Mouse (Mus musculus): Measurements from ENCODE around the gene Wwc1. TPM values are rescaled to one million over a fixed set of nuclear protein-coding genes. Genes with fewer than 3 reads are reported as not detected.

The Wwc1 gene
- polyA plus RNA-seq, 1 experiment from 2014 or later: 4.9 TPM

DNA sequence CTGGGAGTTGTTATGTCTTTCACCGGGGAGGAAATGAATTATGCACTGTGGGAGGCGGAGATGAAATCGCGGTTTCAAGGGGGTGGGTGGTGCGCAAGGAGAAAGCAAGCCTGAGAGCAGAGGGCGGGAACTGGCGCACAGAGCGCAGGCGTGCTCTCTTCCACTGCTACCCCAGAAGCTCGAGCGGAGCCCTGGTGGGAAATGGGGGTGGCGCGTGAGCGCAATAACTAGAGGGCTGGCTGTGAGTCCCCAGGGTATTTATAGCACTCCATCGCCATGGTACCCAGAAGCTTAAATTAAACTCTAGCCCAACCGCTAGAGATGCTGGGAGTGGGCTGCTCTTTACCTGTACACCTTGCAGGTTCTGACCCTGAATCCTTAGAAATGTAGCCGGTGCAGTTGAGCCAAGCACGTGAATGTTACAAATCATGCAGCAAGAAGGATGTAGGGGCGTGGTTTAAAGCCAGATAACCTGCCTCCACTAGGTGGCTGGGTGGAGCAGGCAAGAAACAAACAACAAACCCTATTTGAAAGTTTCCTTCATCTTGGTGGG is 5.6 kb upstream of the Wwc1 start:
- Histone ChIP-seq H3K27me3 (ENCODE audit: poor library complexity, severe bottlenecking) (peaks cover 66% of the 10 kb centered on the region), H3K36me3 (replicated peaks) (no peaks in the 10 kb centered on the region), H3K4me3 (peak overlapping the region; percentile 44), H3K4me1 (peaks cover 20% of the 10 kb centered on the region), H3K27ac (peak overlapping the region; percentile 75), H3K9me3 (no peaks in the 10 kb centered on the region)
- DNase-seq (ENCODE audit: extremely low spot score, low spot score): no peak
- 3% methylated on average over 19 of the region's 19 CpGs for WGBS

DNA sequence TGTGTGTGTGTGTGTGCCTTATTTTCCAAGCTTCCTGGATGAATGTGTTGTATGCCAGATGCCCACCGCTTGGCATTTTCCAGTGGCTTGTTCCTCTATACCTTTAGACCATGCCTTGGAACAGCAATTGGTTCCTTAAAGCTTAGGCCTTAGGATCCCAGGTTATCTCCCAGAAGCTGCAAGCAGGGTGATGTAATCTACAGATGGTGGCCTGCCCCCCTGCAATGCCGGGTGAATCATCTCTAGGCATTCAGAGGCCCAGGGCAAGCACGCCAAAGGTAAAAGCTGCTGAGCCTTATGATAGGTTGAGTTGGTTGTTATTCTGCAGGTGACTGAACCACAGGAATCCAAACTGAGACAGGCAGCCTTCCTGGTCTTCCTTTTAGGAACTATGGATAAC is 2.4 kb upstream of the Wwc1 start:
- Histone ChIP-seq H3K4me1 (peaks cover 51% of the 10 kb centered on the region), H3K36me3 (replicated peaks) (no peaks in the 10 kb centered on the region), H3K9me3 (no peaks in the 10 kb centered on the region), H3K27me3 (ENCODE audit: poor library complexity, severe bottlenecking) (peaks cover 91% of the 10 kb centered on the region), H3K27ac (no peak overlapping the region), H3K4me3 (no peak overlapping the region)
- 86% methylated on average over 3 of the region's 3 CpGs for WGBS
- no peak for DNase-seq (ENCODE audit: extremely low spot score, low spot score)

DNA sequence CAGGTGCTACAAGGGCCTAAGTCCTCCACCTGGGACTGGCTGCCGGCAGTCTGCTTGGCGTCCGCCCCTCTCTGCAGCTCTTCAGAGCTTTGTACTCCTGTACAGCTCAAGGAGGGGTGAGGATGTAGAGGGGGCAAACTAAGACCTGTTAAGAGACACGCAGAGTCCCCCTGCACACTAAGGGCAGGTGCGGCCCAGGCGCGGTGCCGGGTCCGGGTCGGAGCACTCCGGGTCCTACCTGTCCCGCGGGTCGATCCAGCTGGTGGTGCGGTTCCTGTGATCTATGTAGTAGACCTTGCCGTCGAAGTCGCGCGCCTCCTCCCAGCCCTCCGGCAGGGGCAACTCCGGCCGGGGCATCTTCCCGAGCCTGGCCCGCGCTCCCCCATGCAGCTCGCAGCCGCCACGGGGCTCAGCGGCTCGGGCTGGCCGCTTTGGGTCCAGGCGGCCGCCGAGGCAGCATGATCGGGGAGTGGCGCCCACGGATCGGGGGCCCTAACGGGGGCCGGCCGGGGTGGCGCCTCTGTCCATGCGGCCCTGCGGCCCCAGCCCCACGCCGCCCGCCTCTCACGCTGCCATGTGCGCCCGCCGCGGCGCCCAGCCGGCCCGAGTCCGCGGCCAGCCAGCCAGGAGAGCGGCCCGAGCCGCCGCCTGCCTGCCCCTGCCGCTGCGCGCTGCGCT is 455 bp downstream of the Wwc1 start:
- H3K27ac ChIP-seq: peak overlapping the region; percentile 90
- no peaks in the 10 kb centered on the region for H3K36me3 ChIP-seq (replicated peaks)
- peak; percentile 53 for DNase-seq (ENCODE audit: extremely low spot score, low spot score)
- H3K9me3 ChIP-seq: no peaks in the 10 kb centered on the region
- H3K27me3 ChIP-seq (ENCODE audit: poor library complexity, severe bottlenecking): peaks cover 70% of the 10 kb centered on the region
- H3K4me3 ChIP-seq: peak overlapping the region; percentile 84
- WGBS: under 1% methylated on average over 64 of the region's 66 CpGs
- H3K4me1 ChIP-seq: peaks cover 59% of the 10 kb centered on the region

- DNase-seq (ENCODE audit: extremely low spot score, low spot score): no peak
- peak overlapping the region; percentile 90 for H3K27ac ChIP-seq
Observed at GRCm38 (mm10) chr11:35979266-35979732, 1.0 kb downstream of the Wwc1 start.

DNA sequence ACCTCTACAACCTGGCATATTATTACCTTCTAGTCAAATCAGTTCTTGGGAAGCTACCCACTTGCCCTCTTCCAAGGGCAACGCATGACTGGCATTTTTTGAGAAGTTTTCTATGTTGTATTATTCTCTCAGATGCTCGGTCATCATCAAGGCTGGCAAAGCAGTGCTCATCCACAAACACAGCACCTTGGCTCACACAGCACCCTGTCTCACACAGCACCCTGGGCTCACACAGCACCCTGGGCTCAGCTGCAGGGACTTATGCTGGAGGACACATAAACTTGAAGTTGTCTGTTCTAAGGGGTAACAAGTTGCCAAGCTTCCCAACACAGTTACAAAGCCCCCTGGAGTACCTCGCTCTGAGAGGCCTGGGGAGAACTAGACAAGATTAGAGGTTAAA is 2.5 kb downstream of the Wwc1 start:
- peaks cover 77% of the 10 kb centered on the region for H3K4me1 ChIP-seq
- H3K9me3 ChIP-seq: no peaks in the 10 kb centered on the region
- H3K36me3 ChIP-seq (replicated peaks): no peaks in the 10 kb centered on the region
- DNase-seq (ENCODE audit: extremely low spot score, low spot score): no peak
- peaks cover 59% of the 10 kb centered on the region for H3K27me3 ChIP-seq (ENCODE audit: poor library complexity, severe bottlenecking)
- H3K27ac ChIP-seq: no peak overlapping the region
- no peak overlapping the region; the same call in 1 of the 2 replicates for H3K4me3 ChIP-seq
- 82% methylated on average over 3 of the region's 3 CpGs for WGBS

More at GRCm38 (mm10) chr11:35979266-35979732, 1.0 kb downstream of the Wwc1 start:
- H3K36me3 ChIP-seq (replicated peaks): no peaks in the 10 kb centered on the region
- peaks cover 62% of the 10 kb centered on the region for H3K4me1 ChIP-seq
- peak overlapping the region; percentile 84 for H3K4me3 ChIP-seq
- H3K9me3 ChIP-seq: no peaks in the 10 kb centered on the region
- WGBS: under 1% methylated on average over 12 of the region's 12 CpGs
- H3K27me3 ChIP-seq (ENCODE audit: poor library complexity, severe bottlenecking): peaks cover 64% of the 10 kb centered on the region

GRCm38 (mm10) chr11:35977096-35977495 is 3.2 kb downstream of the Wwc1 start:
- no peaks in the 10 kb centered on the region for H3K36me3 ChIP-seq (replicated peaks)
- peak overlapping the region; percentile 67 for H3K27ac ChIP-seq
- no peaks in the 10 kb centered on the region for H3K9me3 ChIP-seq
- peak overlapping the region; percentile 26 for H3K4me3 ChIP-seq
- 37% methylated on average over 6 of the region's 6 CpGs for WGBS
- H3K27me3 ChIP-seq (ENCODE audit: poor library complexity, severe bottlenecking): peaks cover 52% of the 10 kb centered on the region
- no peak for DNase-seq (ENCODE audit: extremely low spot score, low spot score)
- peaks cover 84% of the 10 kb centered on the region for H3K4me1 ChIP-seq

- Histone ChIP-seq H3K27me3 (ENCODE audit: poor library complexity, severe bottlenecking) (peaks cover 46% of the 10 kb centered on the region), H3K4me3 (no peak overlapping the region), H3K9me3 (no peaks in the 10 kb centered on the region), H3K27ac (peak overlapping the region; percentile 67), H3K4me1 (peaks cover 89% of the 10 kb centered on the region), H3K36me3 (replicated peaks) (no peaks in the 10 kb centered on the region)
- 15% methylated on average over 6 of the region's 6 CpGs for WGBS
- no peak for DNase-seq (ENCODE audit: extremely low spot score, low spot score)
Observed at GRCm38 (mm10) chr11:35976482-35976881, 3.8 kb downstream of the Wwc1 start.

DNA sequence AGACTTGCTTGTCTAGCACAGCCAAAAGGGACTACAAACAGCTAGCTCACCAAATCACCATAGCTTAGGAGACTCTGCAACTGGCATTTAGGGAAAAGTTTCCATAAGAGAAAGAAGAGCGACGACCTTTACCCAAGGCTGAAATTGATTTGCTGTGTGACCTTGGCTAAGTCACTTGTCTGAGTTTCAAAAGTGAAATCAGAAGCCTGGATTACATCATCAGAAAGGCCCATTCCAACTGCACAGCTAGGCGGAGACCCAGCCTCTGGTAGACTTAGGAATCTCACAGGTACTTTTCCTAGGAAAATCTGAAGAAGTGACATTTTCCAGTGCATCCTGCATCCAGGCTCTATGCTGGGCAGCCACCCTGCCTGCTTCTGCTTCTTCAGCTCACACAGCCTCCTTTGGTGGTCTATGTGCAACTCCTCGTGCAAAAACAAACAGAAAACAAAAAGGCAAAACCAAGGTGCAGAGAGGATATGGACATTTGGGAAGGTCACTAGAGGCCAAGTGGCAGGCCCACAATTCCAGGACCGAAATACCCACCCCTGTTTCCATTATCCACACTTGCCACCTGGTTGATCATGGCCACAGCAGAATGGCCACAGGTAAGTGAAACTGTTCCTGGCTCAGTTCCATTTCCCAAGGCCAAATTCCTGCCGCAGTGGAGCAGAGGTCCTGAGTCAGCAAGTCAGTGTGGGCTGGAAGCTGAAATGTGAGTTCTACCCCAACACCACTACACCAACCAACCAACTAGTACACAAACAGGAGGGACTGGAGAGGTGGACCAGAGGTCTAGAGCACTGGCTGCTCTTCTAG is 5.5 kb downstream of the Wwc1 start:
- no peak overlapping the region for H3K27ac ChIP-seq
- DNase-seq (ENCODE audit: extremely low spot score, low spot score): no peak
- WGBS: 89% methylated on average over 6 of the region's 6 CpGs
- H3K4me3 ChIP-seq: no peak overlapping the region
- no peaks in the 10 kb centered on the region for H3K9me3 ChIP-seq
- H3K36me3 ChIP-seq (replicated peaks): 0 out of 2 replicates have a peak, but pooled peaks cover 2% of the 10 kb centered on the region
- peaks cover 33% of the 10 kb centered on the region for H3K27me3 ChIP-seq (ENCODE audit: poor library complexity, severe bottlenecking)
- peaks cover 74% of the 10 kb centered on the region for H3K4me1 ChIP-seq

DNA sequence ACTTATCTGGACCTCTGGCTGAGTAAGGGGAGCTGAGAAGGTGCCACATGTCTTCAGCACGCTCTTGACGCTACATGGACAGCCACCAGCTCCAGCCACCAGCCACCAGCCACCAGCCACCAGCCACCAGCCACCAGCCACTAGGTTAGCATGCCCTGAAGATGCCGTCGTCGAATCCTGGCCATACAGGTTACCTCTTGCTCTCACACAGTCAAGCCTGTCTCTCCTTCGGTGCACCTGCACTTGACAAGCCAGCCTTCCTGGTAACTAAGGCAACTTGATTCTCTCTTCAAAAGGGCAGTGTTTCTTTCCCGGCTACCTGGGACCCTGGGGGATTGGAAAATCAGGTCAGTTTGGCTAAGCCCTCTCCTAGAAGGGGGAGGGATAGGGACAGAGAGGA is 7.2 kb downstream of the Wwc1 start:
- Histone ChIP-seq H3K36me3 (replicated peaks) (peaks cover 4% of the 10 kb centered on the region), H3K9me3 (no peaks in the 10 kb centered on the region), H3K4me3 (no peak overlapping the region), H3K27ac (peak overlapping the region; percentile 72), H3K27me3 (ENCODE audit: poor library complexity, severe bottlenecking) (peaks cover 16% of the 10 kb centered on the region), H3K4me1 (peaks cover 57% of the 10 kb centered on the region)
- no peak for DNase-seq (ENCODE audit: extremely low spot score, low spot score)
- WGBS: 33% methylated on average over 7 of the region's 7 CpGs

DNA sequence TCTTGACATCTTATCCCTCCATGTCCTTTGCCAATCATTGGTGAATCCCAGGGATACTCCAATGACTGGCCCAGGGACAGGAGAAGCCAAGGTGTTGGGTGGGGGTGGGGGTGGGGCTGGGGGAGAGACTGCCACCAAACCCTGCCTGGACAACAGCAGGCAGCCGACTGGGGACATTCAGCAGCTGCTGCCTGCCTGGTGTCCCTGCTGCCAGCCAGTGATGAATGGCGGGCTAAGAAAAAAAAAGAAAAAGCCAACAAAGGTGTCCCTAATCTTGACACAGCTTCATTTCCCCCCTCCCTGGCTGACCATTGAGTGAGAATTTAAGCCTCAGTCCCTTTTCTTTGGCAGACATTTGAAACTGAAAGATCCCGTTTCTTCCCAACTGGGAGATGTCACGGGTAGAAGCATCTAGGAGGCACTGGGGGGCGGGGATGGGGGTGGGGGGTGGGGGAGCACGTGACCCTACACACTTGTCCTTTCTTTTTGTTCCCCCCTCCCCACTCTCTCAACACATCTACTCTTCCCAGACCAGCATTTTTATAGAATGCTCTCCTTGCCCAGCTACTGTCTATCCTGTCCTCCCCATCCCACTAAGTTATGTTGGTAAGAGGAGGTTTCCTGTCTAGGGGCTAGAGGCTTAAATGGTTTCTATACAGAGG is 7.9 kb downstream of the Wwc1 start:
- DNase-seq (ENCODE audit: extremely low spot score, low spot score): no peak

GRCm38 (mm10) chr11:35970806-35971705 is 9.3 kb downstream of the Wwc1 start:
- DNase-seq (ENCODE audit: extremely low spot score, low spot score): no peak
- 93% methylated on average over 19 of the region's 19 CpGs for WGBS

More for the DNA sequence above, 7.9 kb downstream of the Wwc1 start:
- peaks cover 50% of the 10 kb centered on the region for H3K4me1 ChIP-seq
- peak overlapping the region; percentile 2; the same call in 1 of the 2 replicates for H3K4me3 ChIP-seq
- no peaks in the 10 kb centered on the region for H3K9me3 ChIP-seq
- 4% methylated on average over 6 of the region's 6 CpGs for WGBS
- H3K27ac ChIP-seq: peak overlapping the region; percentile 72
- peaks cover 9% of the 10 kb centered on the region for H3K27me3 ChIP-seq (ENCODE audit: poor library complexity, severe bottlenecking)
- peaks cover 12% of the 10 kb centered on the region for H3K36me3 ChIP-seq (replicated peaks)

More at GRCm38 (mm10) chr11:35970806-35971705, 9.3 kb downstream of the Wwc1 start:
- Histone ChIP-seq H3K4me3 (no peak overlapping the region), H3K4me1 (peaks cover 37% of the 10 kb centered on the region), H3K27ac (no peak overlapping the region), H3K27me3 (ENCODE audit: poor library complexity, severe bottlenecking) (0 out of 2 replicates have a peak, but pooled peaks cover 3% of the 10 kb centered on the region), H3K9me3 (no peaks in the 10 kb centered on the region), H3K36me3 (replicated peaks) (peaks cover 17% of the 10 kb centered on the region)
